Mouse (Mus musculus) small intestine, adult 2 months (tissue): ENCODE data around the gene Gsdma2.

Experiments used
- CTCF ChIP-seq: fragments of 200-500 bp; IDR thresholded peaks from 2 replicates; pipeline ENCODE4 v1.5.1; 2012; ENCODE audit warnings: low read depth, mild to moderate bottlenecking, control low read depth, inconsistent platforms, low read length, moderate library complexity, mixed read lengths; ENCODE audit not compliant: insufficient replicate concordance, insufficient read length; ENCODE audit errors: extremely low read depth
- POLR2A ChIP-seq: fragments of 200-500 bp; IDR thresholded peaks from 2 replicates; pipeline ENCODE4 v1.6.1; 2012; ENCODE audit warnings: low read depth, mild to moderate bottlenecking, control low read depth, inconsistent platforms, low read length, moderate library complexity

- TF ChIP-seq POLR2A (no peak), CTCF (no peak)
Measured at GRCm38 (mm10) chr11:98672482-98672881, 25.9 kb downstream of the Gsdma2 start.
